In the genomic region with DNA sequence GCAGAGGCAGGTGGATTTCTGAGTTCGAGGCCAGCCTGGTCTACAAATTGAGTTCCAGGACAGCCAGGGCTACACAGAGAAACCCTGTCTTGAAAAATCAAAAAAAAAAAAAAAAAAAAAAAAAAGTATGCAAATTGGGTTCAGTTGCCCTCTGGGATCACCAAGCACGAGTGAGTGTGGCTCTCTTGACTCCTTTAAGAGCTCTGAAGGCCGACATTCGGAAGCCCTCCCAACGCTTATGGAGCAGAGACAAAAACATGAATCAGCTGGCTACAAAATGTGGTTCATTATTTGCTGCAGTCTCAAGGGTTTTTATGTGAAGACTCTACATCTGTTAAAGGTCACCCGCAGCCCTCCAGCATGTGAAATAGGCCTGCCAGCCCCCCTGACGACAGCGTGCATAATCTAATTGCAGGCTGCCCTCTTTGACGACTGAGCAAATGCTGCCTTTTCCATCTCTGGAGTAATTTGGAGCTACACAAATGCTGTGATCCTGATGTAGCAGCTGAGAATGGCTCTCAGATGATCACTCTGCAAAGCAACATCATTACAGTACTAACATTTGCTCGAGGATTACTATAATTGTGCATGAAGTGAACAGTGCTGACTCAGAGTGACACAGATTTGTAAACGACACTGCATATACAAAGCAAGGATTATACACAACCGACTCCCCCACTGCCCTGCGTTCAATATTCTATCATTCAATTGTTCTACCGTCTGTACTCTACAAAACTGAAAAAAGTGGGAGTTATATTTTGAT, we compare ENCODE assay signal across 15 mouse cellular contexts. TPM values are rescaled to one million over a fixed set of nuclear protein-coding genes. Genes with fewer than 3 reads are reported as not detected.
A peak's percentile ranks its signal among the peaks of the same experiment; 100 is the strongest.
DNase-seq lines count a peak whose midpoint lies in the region; ATAC-seq lines count a peak whose summit lies in the region.
"Had no signal": no experiment of that assay in that cellular context is flagged by ENCODE, and none has a peak within 500 bp of the region (broad histone marks: within the 10 kb centered on the region; RNA-seq: fewer than 3 reads in every experiment).

No protein-coding gene starts in this region.

- WGBS in forebrain, embryonic 10.5 days, result 66% methylated on average over 14 of the region's 14 CpGs
- 32% methylated on average over 14 of the region's 14 CpGs for WGBS in hindbrain, embryonic 16.5 days
- 36% methylated on average over 14 of the region's 14 CpGs for WGBS in neural tube, embryonic 14.5 days

- H3K4me1 ChIP-seq in forebrain, embryonic 10.5 days, result peaks cover 28% of the 10 kb centered on the region
- H3K4me1 ChIP-seq in hindbrain, embryonic 16.5 days (ENCODE audit: control insufficient read depth, insufficient read depth, low read depth, low read length), result no peaks in the 10 kb centered on the region; the same call in 1 of the 2 replicates
- no peaks in the 10 kb centered on the region for H3K4me1 ChIP-seq in neural tube, embryonic 14.5 days (ENCODE audit: control insufficient read depth, insufficient read depth, low read length)
- H3K4me1 ChIP-seq: embryonic facial prominence, embryonic 15.5 days had no signal

- peaks cover 5% of the 10 kb centered on the region for H3K27me3 ChIP-seq in forebrain, embryonic 10.5 days (ENCODE audit: poor library complexity, severe bottlenecking)
- H3K27me3 ChIP-seq in hindbrain, embryonic 16.5 days (replicated peaks; ENCODE audit: control insufficient read depth, insufficient read depth, low read length), result no peaks in the 10 kb centered on the region
- no peaks in the 10 kb centered on the region for H3K27me3 ChIP-seq in neural tube, embryonic 14.5 days (ENCODE audit: control insufficient read depth, insufficient read depth, low read length)
- H3K27me3 ChIP-seq: embryonic facial prominence, embryonic 15.5 days had no signal

- 0 out of 2 replicates have a peak overlapping the region, but pooled peaks have one; percentile 30 for H3K27ac ChIP-seq in forebrain, embryonic 10.5 days
- H3K27ac ChIP-seq in hindbrain, embryonic 16.5 days (ENCODE audit: low read depth, low read length), result no peak overlapping the region
- H3K27ac ChIP-seq in neural tube, embryonic 14.5 days (ENCODE audit: low read depth, low read length), result no peak overlapping the region
- H3K27ac ChIP-seq: embryonic facial prominence, embryonic 15.5 days had no signal

- no peaks in the 10 kb centered on the region for H3K9me3 ChIP-seq in forebrain, embryonic 10.5 days
- H3K9me3 ChIP-seq in hindbrain, embryonic 16.5 days (ENCODE audit: control insufficient read depth, low read length), result no peaks in the 10 kb centered on the region
- H3K9me3 ChIP-seq in neural tube, embryonic 14.5 days (ENCODE audit: control insufficient read depth, low read length), result no peaks in the 10 kb centered on the region
- H3K9me3 ChIP-seq: embryonic facial prominence, embryonic 15.5 days had no signal

- ATAC-seq in hindbrain, embryonic 16.5 days, result peak; percentile 90
- peak; percentile 84 for ATAC-seq in neural tube, embryonic 14.5 days (ENCODE audit: low read depth)
- ATAC-seq in cerebellum, adult (ENCODE audit: insufficient number of reproducible peaks, low FRiP score, low TSS enrichment), result no peak
- ATAC-seq in megakaryocyte, adult 5-6 weeks (ENCODE audit: poor library complexity, severe bottlenecking), result no peak
- ATAC-seq: CD4-positive, CD25-positive, alpha-beta regulatory T cell, adult 4 months had no signal

- no peak overlapping the region for H3K4me3 ChIP-seq in forebrain, embryonic 10.5 days
- H3K4me3 ChIP-seq in hindbrain, embryonic 16.5 days (ENCODE audit: low read length), result no peak overlapping the region
- H3K4me3 ChIP-seq in neural tube, embryonic 14.5 days (ENCODE audit: low read depth, low read length), result no peak overlapping the region
- H3K4me3 ChIP-seq: embryonic facial prominence, embryonic 15.5 days had no signal

- DNase-seq in kidney, postnatal 10 days, result peak; percentile 24
- no peak for DNase-seq in kidney, postnatal 36 days
- no peak for DNase-seq in forebrain, embryonic 10.5 days (ENCODE audit: extremely low spot score, low spot score)
- no peak for DNase-seq in spleen, adult 12 weeks (ENCODE audit: low spot score)
- DNase-seq: right cerebral cortex, adult 18-20 months had no signal

- H3K9ac ChIP-seq in hindbrain, embryonic 16.5 days (ENCODE audit: low read depth, low read length), result no peak overlapping the region
- no peak overlapping the region for H3K9ac ChIP-seq in neural tube, embryonic 14.5 days (replicated peaks; ENCODE audit: low read depth, low read length)
- H3K9ac ChIP-seq: embryonic facial prominence, embryonic 15.5 days had no signal

- no peak overlapping the region for H3K4me2 ChIP-seq in hindbrain, embryonic 16.5 days (ENCODE audit: low read length)
- H3K4me2 ChIP-seq in neural tube, embryonic 14.5 days (ENCODE audit: low read depth, low read length), result no peak overlapping the region
- H3K4me2 ChIP-seq: embryonic facial prominence, embryonic 15.5 days; liver, embryonic 11.5 days had no signal

- H3K36me3 ChIP-seq in forebrain, embryonic 10.5 days (replicated peaks), result no peaks in the 10 kb centered on the region
- no peaks in the 10 kb centered on the region for H3K36me3 ChIP-seq in hindbrain, embryonic 16.5 days (ENCODE audit: control insufficient read depth, insufficient read depth, low read length)
- H3K36me3 ChIP-seq in neural tube, embryonic 14.5 days (ENCODE audit: control insufficient read depth, insufficient read depth, low read length), result no peaks in the 10 kb centered on the region
- H3K36me3 ChIP-seq: embryonic facial prominence, embryonic 15.5 days had no signal

RNA-seq across cellular contexts. Expression of gene Hist1h2aa, which starts 15.4 kb away (rescaled TPM):
- not detected in 2 replicates for polyA plus RNA-seq in forebrain, embryonic 10.5 days (2016; fragmentation: Nextera tagmentation; extraction: Ambion mirVana)
- not detected in 2 replicates for polyA plus RNA-seq in hindbrain, embryonic 16.5 days (2015; fragmentation: Nextera tagmentation; extraction: Ambion mirVana)
- not detected in 2 replicates for polyA plus RNA-seq in neural tube, embryonic 14.5 days (2014; fragmentation: Nextera tagmentation; extraction: Ambion mirVana)
- total RNA-seq in megakaryocyte, adult 5-6 weeks (2015), result not detected in 2 replicates
- not detected in 2 replicates for total RNA-seq in megakaryocyte, adult 5-6 weeks (2017)
- total RNA-seq: granulocyte monocyte progenitor cell, adult 5-6 weeks; layer of hippocampus, adult 18-20 months had no signal
- polyA plus RNA-seq: CD4-positive, CD25-positive, alpha-beta regulatory T cell, adult 4 months; embryonic facial prominence, embryonic 15.5 days; liver, embryonic 11.5 days; stomach, embryonic 16.5 days had no signal

RNA-seq across cellular contexts. Expression of gene Hist1h2ba, which starts 15.7 kb away (rescaled TPM):
- not detected in 2 replicates for polyA plus RNA-seq in forebrain, embryonic 10.5 days (2016; fragmentation: Nextera tagmentation; extraction: Ambion mirVana)
- not detected in 2 replicates for polyA plus RNA-seq in hindbrain, embryonic 16.5 days (2015; fragmentation: Nextera tagmentation; extraction: Ambion mirVana)
- polyA plus RNA-seq in neural tube, embryonic 14.5 days (2014; fragmentation: Nextera tagmentation; extraction: Ambion mirVana), result not detected in 2 replicates
- total RNA-seq in megakaryocyte, adult 5-6 weeks (2015), result not detected in 2 replicates
- total RNA-seq in megakaryocyte, adult 5-6 weeks (2017), result not detected in 2 replicates
- total RNA-seq: granulocyte monocyte progenitor cell, adult 5-6 weeks; layer of hippocampus, adult 18-20 months had no signal
- polyA plus RNA-seq: CD4-positive, CD25-positive, alpha-beta regulatory T cell, adult 4 months; embryonic facial prominence, embryonic 15.5 days; liver, embryonic 11.5 days; stomach, embryonic 16.5 days had no signal

RNA-seq across cellular contexts. Expression of gene Slc17a4, which starts 34.9 kb away (rescaled TPM):
- not detected in 2 replicates for polyA plus RNA-seq in forebrain, embryonic 10.5 days (2016; fragmentation: Nextera tagmentation; extraction: Ambion mirVana)
- not detected in 2 replicates for polyA plus RNA-seq in hindbrain, embryonic 16.5 days (2015; fragmentation: Nextera tagmentation; extraction: Ambion mirVana)
- polyA plus RNA-seq in neural tube, embryonic 14.5 days (2014; fragmentation: Nextera tagmentation; extraction: Ambion mirVana), result 0.08 and 0.19 TPM in 2 replicates
- total RNA-seq in megakaryocyte, adult 5-6 weeks (2015), result not detected in 2 replicates
- total RNA-seq in megakaryocyte, adult 5-6 weeks (2017), result not detected in 2 replicates
- total RNA-seq: granulocyte monocyte progenitor cell, adult 5-6 weeks; layer of hippocampus, adult 18-20 months had no signal
- polyA plus RNA-seq: CD4-positive, CD25-positive, alpha-beta regulatory T cell, adult 4 months; embryonic facial prominence, embryonic 15.5 days; liver, embryonic 11.5 days had no signal

RNA-seq across cellular contexts. Expression of gene Scgn, which starts 41.3 kb away (rescaled TPM):
- 0.21 TPM in 1 of 2 replicates, not detected in the other for polyA plus RNA-seq in forebrain, embryonic 10.5 days (2016; fragmentation: Nextera tagmentation; extraction: Ambion mirVana)
- polyA plus RNA-seq in hindbrain, embryonic 16.5 days (2015; fragmentation: Nextera tagmentation; extraction: Ambion mirVana), result 0.68 and 1.7 TPM in 2 replicates
- polyA plus RNA-seq in neural tube, embryonic 14.5 days (2014; fragmentation: Nextera tagmentation; extraction: Ambion mirVana), result 0.88 and 0.99 TPM in 2 replicates
- not detected in 2 replicates for total RNA-seq in megakaryocyte, adult 5-6 weeks (2015)
- not detected in 2 replicates for total RNA-seq in megakaryocyte, adult 5-6 weeks (2017)
- total RNA-seq: granulocyte monocyte progenitor cell, adult 5-6 weeks had no signal
- polyA plus RNA-seq: CD4-positive, CD25-positive, alpha-beta regulatory T cell, adult 4 months; liver, embryonic 11.5 days had no signal

Comparison
In these comparisons a context has a peak if more than half of its experiments do, and no peak if none do; other contexts are left out.
1. ATAC-seq: peak in hindbrain, embryonic 16.5 days (single experiment) and neural tube, embryonic 14.5 days (single experiment); none in cerebellum, adult (single experiment) and megakaryocyte, adult 5-6 weeks (single experiment).